Mouse (Mus musculus): ENCODE data around the gene Tnfaip3. TPM values are rescaled to one million over a fixed set of nuclear protein-coding genes. Genes with fewer than 3 reads are reported as not detected.

Gene Tnfaip3
- 1.4 and 2.0 TPM in 2 replicates for polyA plus RNA-seq (2021; fragmentation: Nextera tagmentation)
- long read RNA-seq, experiment 1, full-length matches to known transcripts = 3 of 7 reads
- long read RNA-seq, experiment 1, partial matches to known transcripts = 2 of 7 reads
- long read RNA-seq, experiment 1, other reads (novel, unspliced or antisense) = 2 of 7 reads
- long read RNA-seq, experiment 2, full-length matches to known transcripts = 12 of 15 reads
- long read RNA-seq, experiment 2, partial matches to known transcripts = 2 of 15 reads
- long read RNA-seq, experiment 2, other reads (novel, unspliced or antisense) = 1 of 15 reads

GRCm38 (mm10) chr10:19015257-19015862 is at the start of gene Tnfaip3:
TSS of gene Tnfaip3 (minus strand) at chr10:19015657.

Other genes with a start within 250 kb of the Tnfaip3 start
- gene Gm4922, start 228.9 kb downstream of the Tnfaip3 start, polyA plus RNA-seq (2021; fragmentation: Nextera tagmentation) = not detected in 2 replicates
- 4.5 and 14.4 TPM in 2 replicates for gene Perp, start 170.6 kb downstream of the Tnfaip3 start, polyA plus RNA-seq (2021; fragmentation: Nextera tagmentation)